Mouse (Mus musculus): ENCODE measurements around the gene Cib1. TPM values are rescaled to one million over a fixed set of nuclear protein-coding genes. Genes with fewer than 3 reads are reported as not detected.

Cib1 gene
- 24.1 TPM for polyA plus RNA-seq (2014; fragmentation: Illumina TruSeq; extraction: RNeasy Lipid Tissue Mini Kit (QIAGEN cat#74804); ENCODE audit: low read depth, low replicate concordance)

GRCm38 (mm10) chr7:80232489-80233029, at the start of gene Cib1, which contains the start of gene Gdpgp1:
Gene Cib1 (minus strand): TSS chr7:80232813.
Gene Gdpgp1 (plus strand): TSS chr7:80232865.

GRCm38 (mm10) chr7:80268897-80269750, 36.5 kb upstream of the Cib1 start, which contains the start of gene Vps33b:
Gene Vps33b (plus strand): TSS chr7:80269649.

GRCm38 (mm10) chr7:80260625-80261371, 28.2 kb upstream of the Cib1 start, which contains the start of gene Ngrn:
Gene Ngrn (plus strand): TSS chr7:80261215.

GRCm38 (mm10) chr7:80246148-80246721, 13.6 kb upstream of the Cib1 start, which contains the start of gene Ttll13:
Gene Ttll13 (plus strand): TSS chr7:80246376.

GRCm38 (mm10) chr7:80186531-80187296, 45.9 kb downstream of the Cib1 start, which contains the start of gene Sema4b:
Gene Sema4b (plus strand): TSS chr7:80186841.

Other genes with a start within 250 kb of the Cib1 start
- gene Zfp710, start 208.0 kb downstream of the Cib1 start, polyA plus RNA-seq (2014; fragmentation: Illumina TruSeq; extraction: RNeasy Lipid Tissue Mini Kit (QIAGEN cat#74804); ENCODE audit: low read depth, low replicate concordance): 0.73 TPM
- gene Idh2, start 117.4 kb downstream of the Cib1 start, polyA plus RNA-seq (2014; fragmentation: Illumina TruSeq; extraction: RNeasy Lipid Tissue Mini Kit (QIAGEN cat#74804); ENCODE audit: low read depth, low replicate concordance): 35.3 TPM
- 1.7 TPM for gene Sema4b, start 46.0 kb downstream of the Cib1 start, polyA plus RNA-seq (2014; fragmentation: Illumina TruSeq; extraction: RNeasy Lipid Tissue Mini Kit (QIAGEN cat#74804); ENCODE audit: low read depth, low replicate concordance)
- gene Gdpgp1, start 52 bp upstream of the Cib1 start, polyA plus RNA-seq (2014; fragmentation: Illumina TruSeq; extraction: RNeasy Lipid Tissue Mini Kit (QIAGEN cat#74804); ENCODE audit: low read depth, low replicate concordance): 1.5 TPM
- 0.97 TPM for gene Ttll13, start 13.6 kb upstream of the Cib1 start, polyA plus RNA-seq (2014; fragmentation: Illumina TruSeq; extraction: RNeasy Lipid Tissue Mini Kit (QIAGEN cat#74804); ENCODE audit: low read depth, low replicate concordance)
- 15.5 TPM for gene Ngrn, start 28.4 kb upstream of the Cib1 start, polyA plus RNA-seq (2014; fragmentation: Illumina TruSeq; extraction: RNeasy Lipid Tissue Mini Kit (QIAGEN cat#74804); ENCODE audit: low read depth, low replicate concordance)
- 7.2 TPM for gene Vps33b, start 36.8 kb upstream of the Cib1 start, polyA plus RNA-seq (2014; fragmentation: Illumina TruSeq; extraction: RNeasy Lipid Tissue Mini Kit (QIAGEN cat#74804); ENCODE audit: low read depth, low replicate concordance)
- 1.8 TPM for gene Prc1, start 61.6 kb upstream of the Cib1 start, polyA plus RNA-seq (2014; fragmentation: Illumina TruSeq; extraction: RNeasy Lipid Tissue Mini Kit (QIAGEN cat#74804); ENCODE audit: low read depth, low replicate concordance)
- gene Rccd1, start 91.6 kb upstream of the Cib1 start, polyA plus RNA-seq (2014; fragmentation: Illumina TruSeq; extraction: RNeasy Lipid Tissue Mini Kit (QIAGEN cat#74804); ENCODE audit: low read depth, low replicate concordance): 1.7 TPM
- 2.1 TPM for gene Unc45a, start 108.2 kb upstream of the Cib1 start, polyA plus RNA-seq (2014; fragmentation: Illumina TruSeq; extraction: RNeasy Lipid Tissue Mini Kit (QIAGEN cat#74804); ENCODE audit: low read depth, low replicate concordance)
- gene Hddc3, start 110.3 kb upstream of the Cib1 start, polyA plus RNA-seq (2014; fragmentation: Illumina TruSeq; extraction: RNeasy Lipid Tissue Mini Kit (QIAGEN cat#74804); ENCODE audit: low read depth, low replicate concordance): 23.2 TPM
- gene Man2a2, start 138.6 kb upstream of the Cib1 start, polyA plus RNA-seq (2014; fragmentation: Illumina TruSeq; extraction: RNeasy Lipid Tissue Mini Kit (QIAGEN cat#74804); ENCODE audit: low read depth, low replicate concordance): 8.3 TPM
- not detected for gene Fes, start 155.1 kb upstream of the Cib1 start, polyA plus RNA-seq (2014; fragmentation: Illumina TruSeq; extraction: RNeasy Lipid Tissue Mini Kit (QIAGEN cat#74804); ENCODE audit: low read depth, low replicate concordance)
- gene Furin, start 172.6 kb upstream of the Cib1 start, polyA plus RNA-seq (2014; fragmentation: Illumina TruSeq; extraction: RNeasy Lipid Tissue Mini Kit (QIAGEN cat#74804); ENCODE audit: low read depth, low replicate concordance): 2.9 TPM